Mouse (Mus musculus) limb, embryonic 12.5 days (tissue): ENCODE measurements at regions not wholly inside any gene's neighbourhood (a gene's known extent, or its start where the extent isn't known, plus 50 kb on each side); places are given as distances from the start of the nearest gene placed in this dataset.

Experiments used
- ATAC-seq: fragments of 200-750 bp; cut with Nextera tagmentation; 2 replicates; pipeline ENCODE4 v1.8.0; 2017; ENCODE audit warnings: low read depth, moderate TSS enrichment; ENCODE audit not compliant: insufficient number of reproducible peaks, insufficient read depth, low FRiP score, low TSS enrichment
- H3K27ac ChIP-seq: fragments of 300-500 bp; sonication (generic); 2 replicates; pipeline ENCODE4 v1.5.1; 2016; ENCODE audit warnings: mild to moderate bottlenecking, moderate library complexity
- H3K27me3 ChIP-seq: fragments of 300-500 bp; sonication (generic); 2 replicates; pipeline ENCODE4 v1.6.1; 2016; ENCODE audit warnings: mild to moderate bottlenecking, moderate library complexity
- H3K36me3 ChIP-seq: fragments of 300-500 bp; sonication (generic); 2 replicates; pipeline ENCODE4 v1.6.1; 2016; ENCODE audit warnings: mild to moderate bottlenecking, moderate library complexity
- H3K4me1 ChIP-seq: fragments of 300-500 bp; sonication (generic); replicated peaks from 2 replicates; pipeline ENCODE4 v1.6.1; 2016
- H3K4me2 ChIP-seq: fragments of 300-500 bp; sonication (generic); 2 replicates; pipeline ENCODE4 v1.6.1; 2016; ENCODE audit warnings: mild to moderate bottlenecking, moderate library complexity
- H3K4me3 ChIP-seq: fragments of 300-500 bp; sonication (generic); replicated peaks from 2 replicates; pipeline ENCODE4 v1.5.1; 2016; ENCODE audit warnings: mild to moderate bottlenecking
- H3K9ac ChIP-seq: fragments of 300-500 bp; sonication (generic); replicated peaks from 2 replicates; pipeline ENCODE4 v1.6.1; 2016; ENCODE audit warnings: mild to moderate bottlenecking, moderate library complexity
- H3K9me3 ChIP-seq: fragments of 300-500 bp; sonication (generic); 2 replicates; pipeline ENCODE4 v1.6.1; 2016; ENCODE audit warnings: mild to moderate bottlenecking, moderate library complexity
- WGBS: fragments of 180-500 bp; shearing (Covaris S2); methylation state at CpG from one replicate; pipeline ENCODE4 v1.1.7; 2016; 5-methylcytosine and 5-hydroxymethylcytosine counted together

DNA sequence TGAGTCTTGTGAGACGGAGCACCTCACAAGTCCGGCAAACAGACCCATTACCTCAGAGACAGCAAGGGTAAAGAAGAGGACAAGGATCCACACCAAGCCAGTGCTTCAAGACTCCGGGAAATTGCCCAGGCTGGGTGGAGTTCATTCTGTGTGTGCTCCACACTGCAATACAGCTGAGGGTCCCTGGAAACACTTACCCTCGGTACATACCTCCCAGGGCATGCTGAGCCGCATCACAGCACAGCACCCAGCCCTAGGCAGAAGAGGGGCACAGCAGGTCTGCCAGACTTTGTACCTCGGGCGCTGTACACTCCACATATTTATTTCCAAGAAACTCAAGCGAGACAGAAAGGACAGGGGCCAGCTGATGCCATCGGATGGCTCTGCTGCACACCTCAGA lies 54.5 kb upstream of the Cmc1 start:
- Histone ChIP-seq H3K27ac (no peak overlapping the region), H3K9ac (no peak overlapping the region), H3K4me2 (no peak overlapping the region), H3K9me3 (no peaks in the 10 kb centered on the region), H3K4me3 (no peak overlapping the region), H3K27me3 (0 out of 2 replicates have a peak, but pooled peaks cover 4% of the 10 kb centered on the region), H3K4me1 (no peaks in the 10 kb centered on the region), H3K36me3 (no peaks in the 10 kb centered on the region)
- WGBS: 89% methylated on average over 9 of the region's 9 CpGs
- no peak for ATAC-seq

DNA sequence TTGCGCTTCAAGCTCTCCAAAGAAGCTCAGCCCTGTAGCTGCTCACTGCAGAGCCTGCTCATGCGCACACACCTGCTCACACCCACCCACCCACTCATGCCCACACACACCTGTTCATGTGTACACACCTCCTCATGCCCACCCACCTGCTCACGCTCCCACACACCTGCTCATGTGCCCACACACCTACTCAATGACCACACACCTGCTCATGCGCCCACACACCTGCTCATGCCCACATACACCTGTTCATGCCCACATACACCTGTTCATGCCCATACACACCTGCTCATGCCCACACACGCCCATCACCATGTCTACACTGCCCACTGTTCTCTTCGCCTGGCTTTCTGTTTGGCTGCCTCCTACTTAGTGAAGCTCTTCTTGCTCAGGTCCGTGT lies 56.5 kb upstream of the Cmc1 start:
- Histone ChIP-seq H3K4me1 (no peaks in the 10 kb centered on the region), H3K4me2 (no peak overlapping the region), H3K9me3 (no peaks in the 10 kb centered on the region), H3K27me3 (0 out of 2 replicates have a peak, but pooled peaks cover 4% of the 10 kb centered on the region), H3K27ac (no peak overlapping the region), H3K36me3 (no peaks in the 10 kb centered on the region), H3K9ac (no peak overlapping the region), H3K4me3 (no peak overlapping the region)
- 91% methylated on average over 7 of the region's 7 CpGs for WGBS
- no peak for ATAC-seq

DNA sequence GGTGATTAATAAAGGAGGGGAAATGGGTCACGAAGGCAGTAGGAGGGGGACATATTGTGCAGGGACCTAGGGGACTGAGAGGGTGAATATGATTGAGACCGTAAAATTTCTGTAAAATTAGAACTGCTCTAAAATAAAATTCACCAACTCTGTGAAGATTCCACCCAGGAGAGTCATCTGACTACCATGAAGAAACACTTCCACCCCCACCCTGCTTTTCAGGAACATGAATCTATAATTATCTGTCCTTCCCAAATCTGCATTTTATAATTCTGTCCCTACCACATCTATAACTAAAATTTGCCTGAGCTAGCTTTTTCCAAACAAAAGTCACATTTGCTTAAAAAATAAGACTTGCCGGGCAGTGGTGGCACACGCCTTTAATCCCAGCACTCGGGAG lies 69.7 kb upstream of the Cmc1 start:
- no peaks in the 10 kb centered on the region for H3K9me3 ChIP-seq
- H3K36me3 ChIP-seq: no peaks in the 10 kb centered on the region
- no peak overlapping the region for H3K4me3 ChIP-seq
- H3K27me3 ChIP-seq: no peaks in the 10 kb centered on the region
- no peak overlapping the region for H3K27ac ChIP-seq
- H3K4me2 ChIP-seq: no peak overlapping the region
- ATAC-seq: no peak
- no peak overlapping the region for H3K9ac ChIP-seq
- no peaks in the 10 kb centered on the region for H3K4me1 ChIP-seq
- 93% methylated on average over 5 of the region's 5 CpGs for WGBS

DNA sequence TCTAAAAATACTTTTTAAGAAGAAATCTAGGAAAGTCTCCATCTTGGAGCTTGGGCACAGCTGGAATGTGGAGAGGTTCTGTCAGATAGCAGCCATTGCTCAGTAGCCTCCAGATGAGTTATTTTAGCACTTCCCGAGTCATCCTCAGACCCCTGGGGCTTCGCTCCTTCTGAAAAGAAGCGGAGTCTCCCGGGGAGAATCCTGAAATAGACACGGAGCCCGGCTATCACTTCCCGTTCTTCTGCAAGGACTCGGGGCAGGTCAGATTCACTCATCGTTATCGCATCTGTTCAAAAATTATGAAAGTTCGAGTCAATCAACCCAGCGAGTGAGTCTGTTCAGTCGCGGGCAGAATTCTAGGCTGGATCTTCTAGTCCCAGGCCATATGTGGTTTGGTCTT lies 71.2 kb upstream of the Cmc1 start:
- Histone ChIP-seq H3K27ac (no peak overlapping the region), H3K36me3 (no peaks in the 10 kb centered on the region), H3K9ac (no peak overlapping the region), H3K4me1 (no peaks in the 10 kb centered on the region), H3K27me3 (no peaks in the 10 kb centered on the region), H3K4me2 (no peak overlapping the region), H3K4me3 (no peak overlapping the region), H3K9me3 (no peaks in the 10 kb centered on the region)
- no peak for ATAC-seq
- 89% methylated on average over 14 of the region's 14 CpGs for WGBS

DNA sequence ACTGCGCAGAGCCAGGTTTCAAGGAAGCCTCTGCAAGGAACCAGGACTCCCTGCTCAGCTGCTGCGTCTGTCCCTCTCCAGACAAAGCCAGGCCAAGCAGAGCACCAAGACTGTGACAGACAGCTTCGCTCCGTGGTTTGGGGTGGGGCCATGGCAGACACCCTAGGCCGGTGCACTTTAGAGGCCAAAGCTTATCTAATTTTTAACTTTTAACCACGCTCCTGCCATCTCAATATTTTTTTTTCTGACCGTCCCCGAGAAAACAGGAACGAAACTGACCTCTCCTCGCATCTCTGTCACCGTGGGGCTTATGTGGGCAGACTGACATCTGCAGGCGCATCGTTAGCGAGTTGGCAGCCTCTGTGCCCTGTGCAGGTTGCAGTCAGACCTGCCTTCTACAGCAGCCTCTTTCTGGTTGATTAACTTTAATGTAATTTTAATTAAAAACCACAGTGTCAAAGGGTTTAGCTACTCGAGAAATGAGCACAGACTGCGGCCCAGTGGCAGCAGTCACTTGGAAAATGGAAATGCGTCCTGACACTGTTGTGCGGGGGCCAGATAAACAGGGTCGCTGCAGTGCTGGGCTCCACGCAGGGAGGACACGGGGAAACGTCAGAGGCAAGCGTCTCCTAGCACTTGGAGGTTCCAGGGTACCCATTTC lies 77.6 kb upstream of the Cmc1 start:
- Histone ChIP-seq H3K4me2 (no peak overlapping the region), H3K9me3 (no peaks in the 10 kb centered on the region), H3K4me3 (no peak overlapping the region), H3K9ac (no peak overlapping the region), H3K27me3 (no peaks in the 10 kb centered on the region), H3K4me1 (0 out of 2 replicates have a peak, but pooled peaks cover 7% of the 10 kb centered on the region), H3K27ac (no peak overlapping the region), H3K36me3 (no peaks in the 10 kb centered on the region)
- 63% methylated on average over 23 of the region's 23 CpGs for WGBS
- ATAC-seq: no peak

DNA sequence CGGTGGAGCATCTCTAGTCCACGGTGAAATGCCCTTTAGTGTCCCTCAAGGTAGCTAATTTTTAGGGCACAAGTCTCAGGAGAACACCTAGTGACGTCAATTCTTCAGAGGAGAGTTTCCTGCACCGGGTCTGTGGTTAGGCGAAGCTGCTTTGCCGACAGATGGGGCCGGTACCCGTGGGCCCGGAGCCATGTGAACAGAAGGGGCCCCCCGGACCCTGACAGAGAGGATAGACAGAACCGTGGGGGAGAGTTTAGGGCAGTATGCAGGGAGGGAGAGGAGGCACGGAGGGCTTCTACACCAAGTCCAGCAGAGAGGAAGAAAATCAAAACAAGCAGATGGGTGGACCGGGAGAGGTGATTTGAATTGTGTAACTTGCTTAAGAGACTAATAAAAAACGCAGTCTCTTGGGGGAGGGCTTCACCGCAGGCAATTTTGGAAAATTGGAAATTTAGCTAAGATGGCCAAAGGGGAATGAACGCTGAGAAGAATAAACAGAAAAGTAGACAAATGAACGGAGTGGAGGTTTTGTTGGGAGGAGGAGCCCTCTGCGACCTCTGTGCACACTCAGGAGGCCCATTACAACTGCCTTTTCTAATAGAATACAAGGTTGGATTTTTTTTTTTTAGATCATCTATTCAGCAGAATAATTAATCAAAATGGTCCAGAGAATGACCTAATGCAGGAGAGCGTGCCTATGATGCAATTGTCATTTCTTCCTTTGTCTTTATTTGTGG lies 78.9 kb upstream of the Cmc1 start:
- Histone ChIP-seq H3K27ac (no peak overlapping the region), H3K4me1 (0 out of 2 replicates have a peak, but pooled peaks cover 7% of the 10 kb centered on the region), H3K4me2 (no peak overlapping the region), H3K36me3 (no peaks in the 10 kb centered on the region), H3K9ac (no peak overlapping the region), H3K27me3 (no peaks in the 10 kb centered on the region), H3K4me3 (no peak overlapping the region), H3K9me3 (no peaks in the 10 kb centered on the region)
- WGBS: 73% methylated on average over 19 of the region's 19 CpGs
- ATAC-seq: no peak

DNA sequence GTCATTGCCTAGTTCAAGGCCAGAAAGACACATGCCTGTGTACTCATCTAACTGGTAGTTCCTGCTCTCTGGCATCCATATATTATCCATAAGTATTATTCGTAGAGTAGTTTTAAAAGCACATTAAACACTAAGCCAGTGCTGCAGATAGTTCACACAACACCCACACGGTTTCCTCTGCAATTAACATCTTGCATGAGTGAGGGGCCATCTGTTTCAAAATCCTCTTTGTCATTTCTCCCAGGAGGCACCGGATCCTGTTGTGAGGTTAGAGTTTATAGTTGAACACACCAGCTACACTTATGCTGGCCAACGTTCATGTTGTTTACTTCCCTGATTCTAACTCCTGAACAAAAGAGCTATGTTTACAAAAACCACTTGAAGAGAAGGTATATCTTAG lies 90.7 kb upstream of the Cmc1 start:
- 52% methylated on average over 4 of the region's 4 CpGs for WGBS
- H3K4me1 ChIP-seq: peaks cover 7% of the 10 kb centered on the region; the same call in 1 of the 2 replicates
- H3K4me3 ChIP-seq: no peak overlapping the region
- H3K4me2 ChIP-seq: no peak overlapping the region
- no peak overlapping the region for H3K27ac ChIP-seq
- no peaks in the 10 kb centered on the region for H3K9me3 ChIP-seq
- no peak overlapping the region for H3K9ac ChIP-seq
- H3K27me3 ChIP-seq: no peaks in the 10 kb centered on the region
- ATAC-seq: no peak
- no peaks in the 10 kb centered on the region for H3K36me3 ChIP-seq

DNA sequence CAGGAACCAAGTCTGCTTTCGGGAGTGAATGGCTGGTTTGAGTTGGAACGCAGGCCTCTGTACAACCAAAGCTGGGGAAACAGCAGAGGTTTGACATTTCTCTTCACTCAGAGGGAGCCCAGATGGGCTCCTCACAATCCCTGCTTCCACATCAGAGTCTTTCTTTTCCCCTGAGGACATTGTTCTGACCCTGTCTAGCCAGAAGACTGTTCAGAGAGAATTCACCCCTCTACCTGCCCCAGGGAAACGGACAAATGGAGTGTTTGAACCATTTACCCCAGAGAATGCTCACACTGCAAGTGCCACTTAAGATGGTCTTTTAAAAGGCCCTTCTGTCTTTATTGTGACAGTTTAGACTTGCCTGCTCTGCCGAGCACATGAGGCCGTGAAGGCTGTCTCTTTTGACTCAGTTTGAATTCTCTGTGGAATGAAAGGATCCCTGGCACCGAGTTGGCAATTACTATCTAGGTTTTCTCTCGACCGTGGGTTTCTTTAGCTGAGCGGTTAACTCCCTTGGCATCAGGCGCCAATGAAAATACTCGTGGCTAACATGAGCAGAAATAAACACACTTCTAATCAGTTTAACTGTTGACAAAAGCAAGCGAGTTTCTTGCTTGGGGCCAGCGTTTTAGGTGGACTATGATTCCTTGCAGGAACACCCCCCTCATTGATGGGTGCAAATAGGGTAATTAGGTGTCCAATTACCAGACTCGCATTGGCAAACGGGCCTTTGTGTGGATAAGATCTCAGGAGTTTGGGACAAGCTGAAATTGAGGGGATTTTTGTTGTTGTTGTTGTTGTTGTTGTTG lies 97.0 kb upstream of the Cmc1 start:
- Histone ChIP-seq H3K9me3 (no peaks in the 10 kb centered on the region), H3K27ac (no peak overlapping the region), H3K4me3 (no peak overlapping the region), H3K4me1 (peaks cover 7% of the 10 kb centered on the region; the same call in 1 of the 2 replicates), H3K4me2 (no peak overlapping the region), H3K36me3 (no peaks in the 10 kb centered on the region), H3K9ac (no peak overlapping the region), H3K27me3 (no peaks in the 10 kb centered on the region; the same call in 1 of the 2 replicates)
- 39% methylated on average over 15 of the region's 15 CpGs for WGBS
- ATAC-seq: no peak

DNA sequence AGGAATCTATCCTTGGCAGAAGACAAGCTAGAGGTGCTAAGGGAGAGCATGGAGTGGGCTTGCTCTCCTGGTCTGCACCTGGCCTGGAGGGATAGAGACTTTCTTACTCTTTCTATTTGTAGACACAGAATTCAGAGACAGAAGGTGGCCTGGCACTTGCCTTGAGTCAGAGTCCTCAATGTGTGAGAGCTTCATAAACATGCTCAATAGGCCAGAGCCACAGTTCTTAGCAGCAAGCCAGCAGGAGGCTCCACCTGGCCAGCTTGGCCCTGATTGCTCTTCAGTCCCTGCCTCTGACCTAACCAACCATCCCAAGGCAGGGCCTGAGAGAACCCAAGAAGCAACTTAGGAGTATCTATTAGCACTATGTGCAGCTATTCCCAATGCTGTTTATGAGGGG lies 103.9 kb upstream of the Cmc1 start:
- H3K27ac ChIP-seq: no peak overlapping the region
- no peak for ATAC-seq
- H3K4me1 ChIP-seq: 0 out of 2 replicates have a peak, but pooled peaks cover 6% of the 10 kb centered on the region
- H3K36me3 ChIP-seq: no peaks in the 10 kb centered on the region
- no peak overlapping the region for H3K4me2 ChIP-seq
- H3K9ac ChIP-seq: no peak overlapping the region
- H3K4me3 ChIP-seq: no peak overlapping the region
- no peaks in the 10 kb centered on the region for H3K27me3 ChIP-seq
- H3K9me3 ChIP-seq: no peaks in the 10 kb centered on the region

DNA sequence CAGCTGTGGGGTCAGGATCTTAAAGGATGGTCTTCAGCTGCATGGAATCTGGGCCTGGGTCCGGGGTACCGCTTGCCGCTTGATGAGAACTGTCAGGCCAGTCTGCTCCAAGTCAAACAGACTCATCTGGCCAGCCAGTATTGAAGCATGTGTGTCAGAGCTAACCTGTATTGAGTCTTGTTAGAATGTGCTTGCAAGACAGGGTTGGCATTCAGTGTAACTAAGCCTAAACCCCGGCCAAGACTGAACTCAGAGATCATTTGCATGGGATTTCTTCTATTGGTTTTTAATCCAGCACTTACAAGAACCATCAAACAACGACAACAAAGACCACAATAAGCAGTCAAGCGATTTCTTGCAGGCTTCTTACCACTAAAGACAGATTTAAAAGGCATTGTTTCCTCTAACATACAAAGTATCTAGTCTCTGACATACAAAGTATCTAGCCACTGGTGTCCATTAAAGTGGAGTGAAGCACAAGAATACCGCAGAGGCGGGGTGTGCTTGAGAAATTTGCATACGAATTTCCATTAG lies 105.3 kb upstream of the Cmc1 start:
- Histone ChIP-seq H3K27me3 (no peaks in the 10 kb centered on the region), H3K27ac (no peak overlapping the region), H3K9me3 (no peaks in the 10 kb centered on the region), H3K4me1 (0 out of 2 replicates have a peak, but pooled peaks cover 6% of the 10 kb centered on the region), H3K4me2 (no peak overlapping the region), H3K36me3 (no peaks in the 10 kb centered on the region), H3K4me3 (no peak overlapping the region), H3K9ac (no peak overlapping the region)
- 51% methylated on average over 9 of the region's 9 CpGs for WGBS
- no peak for ATAC-seq

DNA sequence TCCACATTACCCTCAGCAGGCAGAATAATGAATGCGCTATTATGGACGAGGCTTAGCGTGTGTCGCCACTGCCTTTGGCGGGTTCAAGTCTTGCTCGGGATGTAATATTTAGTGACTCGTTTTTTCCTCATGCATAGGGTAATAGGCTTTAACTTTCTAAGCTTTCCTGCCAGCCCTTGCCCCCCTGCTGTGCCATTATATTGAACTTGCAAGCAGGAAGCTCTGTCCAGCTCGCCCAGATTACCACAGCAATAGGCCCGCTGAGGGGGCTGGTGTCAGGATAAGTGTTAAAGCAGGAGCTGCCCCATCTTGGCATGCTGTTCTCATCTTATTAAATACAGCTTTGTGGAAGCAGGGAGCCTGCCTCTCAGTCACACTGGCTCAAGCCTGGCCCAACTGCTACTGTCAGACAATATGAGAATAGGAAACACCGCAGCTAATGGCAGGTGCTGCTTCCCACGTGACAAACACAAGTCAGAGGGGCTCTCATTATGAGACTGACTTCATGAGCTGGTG lies 105.8 kb upstream of the Cmc1 start:
- Histone ChIP-seq H3K4me2 (no peak overlapping the region), H3K36me3 (no peaks in the 10 kb centered on the region), H3K27ac (no peak overlapping the region), H3K27me3 (no peaks in the 10 kb centered on the region), H3K4me3 (no peak overlapping the region), H3K4me1 (0 out of 2 replicates have a peak, but pooled peaks cover 6% of the 10 kb centered on the region), H3K9ac (no peak overlapping the region), H3K9me3 (no peaks in the 10 kb centered on the region)
- no peak for ATAC-seq
- WGBS: 15% methylated on average over 11 of the region's 11 CpGs
